Mouse (Mus musculus): ENCODE measurements around the gene Cisd2.

DNA sequence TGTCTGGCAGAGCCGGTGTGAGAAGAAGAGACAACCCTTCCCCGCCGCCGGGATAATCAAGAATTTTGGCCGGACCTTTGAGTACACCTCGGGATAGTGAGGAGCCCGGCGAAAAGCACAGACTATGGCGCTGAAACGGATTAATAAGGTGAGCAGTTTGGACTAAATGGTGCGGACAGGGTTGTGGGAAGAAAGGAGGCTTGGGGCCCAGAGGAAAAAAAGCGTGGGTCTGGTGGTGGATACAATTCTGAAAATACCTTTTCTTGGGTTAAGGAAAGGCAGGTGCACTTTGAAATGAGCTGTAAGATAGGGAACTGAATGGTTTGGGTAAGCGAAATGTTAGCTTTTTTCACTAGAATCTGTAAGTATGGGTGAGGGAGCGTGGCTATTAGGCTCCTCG lies 15.9 kb upstream of the Cisd2 start:
- TF ChIP-seq POLR2A (IDR thresholded peaks at IDR 0.05; ENCODE audit: control insufficient read depth, low read depth, low read length) (no peak), CTCF (IDR thresholded peaks at IDR 0.05; ENCODE audit: control insufficient read depth, insufficient read depth, insufficient replicate concordance, low read depth, low read length) (no peak)

All from testis, adult 2 months (tissue).